Mouse (Mus musculus): Measurements from ENCODE around the gene Doc2g. TPM values are rescaled to one million over a fixed set of nuclear protein-coding genes. Genes with fewer than 3 reads are reported as not detected.

Gene Doc2g
- polyA plus RNA-seq, 1 experiment from 2014 or later: 72.2 TPM

- Histone ChIP-seq H3K27ac (peak overlapping the region; percentile 99), H3K4me1 (replicated peaks) (peaks cover 51% of the 10 kb centered on the region), H3K27me3 (no peaks in the 10 kb centered on the region), H3K36me3 (peaks cover 4% of the 10 kb centered on the region), H3K9me3 (replicated peaks) (no peaks in the 10 kb centered on the region), H3K4me3 (peak overlapping the region; percentile 87), H3K4me2 (peak overlapping the region; percentile 95), H3K9ac (peak overlapping the region; percentile 93)
- WGBS: 18% methylated on average over 17 of the region's 17 CpGs
- no peak for ATAC-seq (replicated peaks; ENCODE audit: insufficient number of reproducible peaks, insufficient read depth, low FRiP score, low read depth)
Observed at GRCm38 (mm10) chr19:4000949-4001525, 2.1 kb upstream of the Doc2g start.

DNA sequence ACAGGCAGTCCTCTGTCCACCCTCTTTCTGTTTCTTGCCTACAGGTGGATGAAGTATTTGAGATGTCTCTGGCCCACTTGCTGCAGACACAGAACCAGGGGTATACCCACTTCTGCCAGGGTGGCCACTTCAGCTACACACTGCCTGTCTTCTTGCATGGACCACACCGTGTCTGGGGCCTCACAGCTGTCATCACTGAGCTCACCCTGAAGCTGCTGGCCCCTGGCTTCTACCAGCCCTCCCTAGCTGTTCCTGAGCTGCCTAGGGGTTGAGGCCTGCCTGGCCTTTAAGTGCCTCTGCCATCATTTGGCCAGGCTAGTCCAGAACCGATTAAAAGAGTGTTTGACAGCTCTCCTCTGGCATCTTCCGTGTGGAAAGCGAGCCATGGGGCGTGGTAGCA lies 1.4 kb upstream of the Doc2g start:
- Histone ChIP-seq H3K9ac (no peak overlapping the region; the same call in 1 of the 2 replicates), H3K9me3 (replicated peaks) (no peaks in the 10 kb centered on the region), H3K4me1 (replicated peaks) (peaks cover 52% of the 10 kb centered on the region), H3K4me2 (peak overlapping the region; percentile 95), H3K27me3 (no peaks in the 10 kb centered on the region), H3K4me3 (peak overlapping the region; percentile 87; the same call in 1 of the 2 replicates), H3K27ac (peak overlapping the region; percentile 99), H3K36me3 (peaks cover 11% of the 10 kb centered on the region)
- ATAC-seq (replicated peaks; ENCODE audit: insufficient number of reproducible peaks, insufficient read depth, low FRiP score, low read depth): no peak
- 64% methylated on average over 5 of the region's 5 CpGs for WGBS

GRCm38 (mm10) chr19:4003641-4004040 lies 528 bp downstream of the Doc2g start:
- Histone ChIP-seq H3K4me3 (peak overlapping the region; percentile 29), H3K9ac (peak overlapping the region; percentile 48)
- WGBS: 61% methylated on average over 12 of the region's 12 CpGs

DNA sequence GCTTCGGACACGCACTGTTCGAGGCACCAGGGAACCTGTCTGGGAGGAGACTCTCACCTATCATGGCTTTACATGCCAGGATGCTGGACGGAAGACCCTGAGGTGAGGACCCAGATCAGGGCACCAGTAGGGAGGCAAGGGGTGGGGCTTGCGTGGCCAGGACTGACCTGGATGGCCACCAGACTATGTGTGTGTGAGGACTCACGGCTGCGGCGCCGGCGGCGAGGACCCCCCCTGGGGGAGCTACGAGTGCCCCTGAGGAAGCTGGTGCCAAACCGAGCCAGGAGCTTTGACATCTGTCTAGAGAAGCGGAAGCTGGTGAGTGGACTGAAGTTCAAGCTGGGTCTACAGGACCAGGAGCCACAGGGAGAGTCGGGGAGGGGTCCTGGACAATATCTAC lies 1.2 kb downstream of the Doc2g start:
- Histone ChIP-seq H3K36me3 (peaks cover 37% of the 10 kb centered on the region), H3K4me3 (peak overlapping the region; percentile 29), H3K9ac (peak overlapping the region; percentile 48; the same call in 1 of the 2 replicates), H3K27me3 (no peaks in the 10 kb centered on the region), H3K9me3 (replicated peaks) (no peaks in the 10 kb centered on the region), H3K4me2 (peak overlapping the region; percentile 58), H3K4me1 (replicated peaks) (peaks cover 52% of the 10 kb centered on the region), H3K27ac (peak overlapping the region; percentile 99)
- 72% methylated on average over 15 of the region's 15 CpGs for WGBS
- ATAC-seq (replicated peaks; ENCODE audit: insufficient number of reproducible peaks, insufficient read depth, low FRiP score, low read depth): no peak

More at GRCm38 (mm10) chr19:4003641-4004040, 528 bp downstream of the Doc2g start:
- Histone ChIP-seq H3K9me3 (replicated peaks) (no peaks in the 10 kb centered on the region), H3K27me3 (no peaks in the 10 kb centered on the region), H3K36me3 (peaks cover 30% of the 10 kb centered on the region), H3K27ac (peak overlapping the region; percentile 99), H3K4me1 (replicated peaks) (peaks cover 52% of the 10 kb centered on the region), H3K4me2 (peak overlapping the region; percentile 58)
- no peak for ATAC-seq (replicated peaks; ENCODE audit: insufficient number of reproducible peaks, insufficient read depth, low FRiP score, low read depth)

DNA sequence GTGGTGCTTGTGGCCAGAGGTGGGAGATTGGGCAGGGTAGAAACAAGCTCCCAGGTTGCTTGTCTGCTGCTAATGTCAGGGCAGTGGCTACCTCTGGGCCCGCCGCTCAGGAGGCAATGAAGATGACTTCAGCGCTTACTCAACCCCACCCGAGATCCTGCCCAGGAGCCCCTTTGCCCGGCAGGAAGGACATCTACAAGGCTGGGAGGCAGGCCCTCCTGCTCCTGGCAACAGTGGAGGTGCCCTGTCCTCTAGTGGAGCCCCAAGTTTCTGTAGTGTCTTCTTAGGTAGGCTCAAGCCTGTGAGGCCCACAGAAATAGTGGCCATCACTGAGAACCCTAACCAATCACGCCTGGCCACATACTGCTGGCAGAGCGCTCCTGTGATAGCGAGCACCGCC lies 2.0 kb downstream of the Doc2g start:
- peak overlapping the region; percentile 58 for H3K4me2 ChIP-seq
- peak overlapping the region; percentile 99 for H3K27ac ChIP-seq
- H3K4me1 ChIP-seq (replicated peaks): peaks cover 46% of the 10 kb centered on the region
- H3K9me3 ChIP-seq (replicated peaks): no peaks in the 10 kb centered on the region
- no peaks in the 10 kb centered on the region for H3K27me3 ChIP-seq
- 67% methylated on average over 9 of the region's 9 CpGs for WGBS
- no peak for ATAC-seq (replicated peaks; ENCODE audit: insufficient number of reproducible peaks, insufficient read depth, low FRiP score, low read depth)
- no peak overlapping the region for H3K9ac ChIP-seq
- peaks cover 44% of the 10 kb centered on the region for H3K36me3 ChIP-seq
- no peak overlapping the region for H3K4me3 ChIP-seq

GRCm38 (mm10) chr19:4005971-4006370 lies 2.9 kb downstream of the Doc2g start:
- H3K4me1 ChIP-seq (replicated peaks): peaks cover 46% of the 10 kb centered on the region
- no peak overlapping the region for H3K4me2 ChIP-seq
- no peak overlapping the region for H3K9ac ChIP-seq
- WGBS: 89% methylated on average over 8 of the region's 8 CpGs
- no peaks in the 10 kb centered on the region for H3K9me3 ChIP-seq (replicated peaks)
- ATAC-seq (replicated peaks; ENCODE audit: insufficient number of reproducible peaks, insufficient read depth, low FRiP score, low read depth): no peak
- H3K36me3 ChIP-seq: peaks cover 49% of the 10 kb centered on the region
- H3K27me3 ChIP-seq: no peaks in the 10 kb centered on the region
- no peak overlapping the region for H3K4me3 ChIP-seq
- H3K27ac ChIP-seq: 0 out of 2 replicates have a peak overlapping the region, but pooled peaks have one; percentile 15

DNA sequence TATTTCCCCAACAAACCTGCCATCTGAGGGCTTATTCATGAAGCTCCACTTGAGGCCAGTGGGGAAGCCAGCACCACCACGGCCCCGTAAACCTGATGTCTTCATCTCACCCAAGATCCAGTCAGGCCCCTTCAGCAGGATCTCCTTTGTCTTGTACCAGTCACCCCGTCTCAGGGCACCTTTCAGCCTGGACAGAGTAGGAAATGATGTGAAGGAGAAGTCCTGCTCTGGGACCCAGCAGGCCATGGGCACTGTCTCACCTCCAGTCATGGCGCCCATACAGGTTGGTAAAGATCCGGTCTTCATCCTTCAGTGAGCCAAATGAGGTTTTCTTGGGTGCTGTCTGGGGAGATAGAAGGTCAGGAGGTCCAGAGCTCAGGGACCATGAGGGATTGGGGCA lies 8.0 kb downstream of the Doc2g start:
- no peak overlapping the region for H3K27ac ChIP-seq
- peaks cover 18% of the 10 kb centered on the region for H3K4me1 ChIP-seq (replicated peaks)
- H3K36me3 ChIP-seq: peaks cover 45% of the 10 kb centered on the region
- no peak overlapping the region for H3K9ac ChIP-seq
- no peak for ATAC-seq (replicated peaks; ENCODE audit: insufficient number of reproducible peaks, insufficient read depth, low FRiP score, low read depth)
- H3K4me2 ChIP-seq: no peak overlapping the region
- 90% methylated on average over 5 of the region's 5 CpGs for WGBS
- no peak overlapping the region for H3K4me3 ChIP-seq
- no peaks in the 10 kb centered on the region for H3K27me3 ChIP-seq
- no peaks in the 10 kb centered on the region for H3K9me3 ChIP-seq (replicated peaks)

DNA sequence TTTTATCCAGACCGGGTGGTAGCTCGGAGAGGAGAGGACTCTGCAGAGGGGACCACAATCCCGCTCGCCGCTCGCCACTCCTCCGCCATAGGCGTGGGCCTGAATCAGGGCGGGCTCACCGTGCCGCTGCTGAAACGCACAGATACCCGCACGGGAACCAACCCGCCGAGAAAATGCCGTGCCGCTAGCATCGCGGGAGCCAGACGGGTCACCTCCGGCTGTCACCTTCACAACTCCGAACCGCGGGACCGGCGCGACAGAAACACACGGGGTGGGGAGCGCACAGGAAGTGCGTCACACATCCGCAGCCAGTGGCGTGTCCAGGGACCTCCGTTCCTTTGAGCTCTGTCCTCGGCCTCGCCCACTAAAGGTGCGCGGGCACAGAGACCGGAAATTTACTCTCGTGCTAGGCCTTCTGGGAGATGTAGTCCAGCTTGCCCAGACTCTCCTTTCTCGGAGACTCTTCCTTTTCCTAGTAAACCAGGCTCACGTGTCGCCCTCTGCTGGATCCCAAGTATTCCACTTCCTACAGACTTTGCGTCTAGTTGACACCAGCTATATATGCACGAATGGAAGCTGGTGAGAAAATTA lies 9.4 kb downstream of the Doc2g start, which contains the start of gene Ndufv1:
Gene Ndufv1, minus strand, starts transcription at position 375 of the 591 bp plus-strand sequence.
- H3K27ac ChIP-seq: peak within 1 kb of the TSS; percentile 86
- no peaks in the 10 kb centered on the region for H3K9me3 ChIP-seq (replicated peaks)
- H3K4me3 ChIP-seq: peak within 1 kb of the TSS; percentile 77
- under 1% methylated on average over 45 of the region's 45 CpGs for WGBS
- H3K9ac ChIP-seq: peak within 1 kb of the TSS; percentile 82
- H3K27me3 ChIP-seq: no peaks in the 10 kb centered on the region
- peak; percentile 99 for ATAC-seq (replicated peaks; ENCODE audit: insufficient number of reproducible peaks, insufficient read depth, low FRiP score, low read depth)
- H3K4me2 ChIP-seq: peak within 1 kb of the TSS; percentile 62
- H3K4me1 ChIP-seq (replicated peaks): peaks cover 17% of the 10 kb centered on the region
- peaks cover 31% of the 10 kb centered on the region for H3K36me3 ChIP-seq

- no peaks in the 10 kb centered on the region for H3K9me3 ChIP-seq (replicated peaks)
- no peaks in the 10 kb centered on the region for H3K27me3 ChIP-seq
- peak overlapping the region; percentile 37 for H3K9ac ChIP-seq
- H3K36me3 ChIP-seq: peaks cover 25% of the 10 kb centered on the region
- ATAC-seq (replicated peaks; ENCODE audit: insufficient number of reproducible peaks, insufficient read depth, low FRiP score, low read depth): no peak
- peak overlapping the region; percentile 77 for H3K4me3 ChIP-seq
- WGBS: 12% methylated on average over 9 of the region's 9 CpGs
- peaks cover 17% of the 10 kb centered on the region for H3K4me1 ChIP-seq (replicated peaks)
- H3K27ac ChIP-seq: peak overlapping the region; percentile 33; the same call in 1 of the 2 replicates
- H3K4me2 ChIP-seq: peak overlapping the region; percentile 55
Observed at GRCm38 (mm10) chr19:4013066-4013465, 10.0 kb downstream of the Doc2g start.

DNA sequence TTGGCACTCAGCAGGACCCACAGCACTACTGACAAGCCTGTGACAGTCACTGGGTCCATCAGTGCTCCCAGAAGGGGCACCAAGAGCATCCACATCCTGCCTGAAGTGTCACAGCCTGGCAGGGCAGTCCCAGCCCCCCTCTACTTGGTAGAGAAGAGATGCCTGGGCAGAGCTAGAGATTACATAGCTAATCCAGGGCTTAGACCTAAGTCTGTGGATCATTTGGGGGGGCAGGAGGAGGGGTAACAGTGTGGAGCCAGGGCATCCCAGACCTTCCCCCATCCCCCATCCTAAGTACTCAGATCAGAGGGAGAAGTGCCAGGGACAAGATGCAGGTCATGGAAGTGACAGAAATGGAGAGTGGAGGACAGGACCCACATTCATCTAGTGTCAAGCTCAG lies 11.7 kb downstream of the Doc2g start:
- Histone ChIP-seq H3K36me3 (peaks cover 8% of the 10 kb centered on the region; the same call in 1 of the 2 replicates), H3K9ac (no peak overlapping the region), H3K27ac (no peak overlapping the region), H3K4me2 (no peak overlapping the region), H3K4me1 (replicated peaks) (peaks cover 25% of the 10 kb centered on the region), H3K4me3 (no peak overlapping the region), H3K27me3 (no peaks in the 10 kb centered on the region), H3K9me3 (replicated peaks) (no peaks in the 10 kb centered on the region)
- ATAC-seq (replicated peaks; ENCODE audit: insufficient number of reproducible peaks, insufficient read depth, low FRiP score, low read depth): no peak

- peaks cover 25% of the 10 kb centered on the region for H3K4me1 ChIP-seq (replicated peaks)
- H3K27me3 ChIP-seq: no peaks in the 10 kb centered on the region
- no peak overlapping the region for H3K9ac ChIP-seq
- 47% methylated on average over 5 of the region's 5 CpGs for WGBS
- ATAC-seq (replicated peaks; ENCODE audit: insufficient number of reproducible peaks, insufficient read depth, low FRiP score, low read depth): no peak
- H3K36me3 ChIP-seq: no peaks in the 10 kb centered on the region
- no peak overlapping the region for H3K4me2 ChIP-seq
- H3K27ac ChIP-seq: no peak overlapping the region
- H3K9me3 ChIP-seq (replicated peaks): no peaks in the 10 kb centered on the region
- H3K4me3 ChIP-seq: no peak overlapping the region
Observed at GRCm38 (mm10) chr19:4015635-4016034, 12.5 kb downstream of the Doc2g start.
